Mouse (Mus musculus) neural tube, embryonic 15.5 days (tissue): ENCODE measurements around the gene Ano6. TPM values are rescaled to one million over a fixed set of nuclear protein-coding genes. Genes with fewer than 3 reads are reported as not detected.

Experiments used
- ATAC-seq: fragments of 200-750 bp; cut with Nextera tagmentation; 2 replicates; pipeline ENCODE4 v1.8.0; 2017; ENCODE audit warnings: mild to moderate bottlenecking, moderate TSS enrichment, moderate library complexity; ENCODE audit not compliant: low FRiP score
- H3K27ac ChIP-seq: fragments of 300-500 bp; sonication (generic); replicated peaks from 2 replicates; pipeline ENCODE4 v1.5.1; 2015; ENCODE audit warnings: mild to moderate bottlenecking, inconsistent platforms
- H3K27me3 ChIP-seq: fragments of 300-500 bp; sonication (generic); replicated peaks from 2 replicates; pipeline ENCODE4 v1.6.1; 2015; ENCODE audit warnings: inconsistent platforms
- H3K36me3 ChIP-seq: fragments of 300-500 bp; sonication (generic); 2 replicates; pipeline ENCODE4 v1.6.1; 2015; ENCODE audit warnings: inconsistent platforms
- H3K4me1 ChIP-seq: fragments of 300-500 bp; sonication (generic); 2 replicates; pipeline ENCODE4 v1.6.1; 2015; ENCODE audit warnings: inconsistent platforms
- H3K4me2 ChIP-seq: fragments of 300-500 bp; sonication (generic); 2 replicates; pipeline ENCODE4 v1.6.1; 2015; ENCODE audit warnings: inconsistent platforms, mild to moderate bottlenecking, moderate library complexity
- H3K4me3 ChIP-seq: fragments of 300-500 bp; sonication (generic); replicated peaks from 2 replicates; pipeline ENCODE4 v1.5.1; 2015; ENCODE audit warnings: mild to moderate bottlenecking, inconsistent platforms
- H3K9ac ChIP-seq: fragments of 300-500 bp; sonication (generic); replicated peaks from 2 replicates; pipeline ENCODE4 v1.6.1; 2015; ENCODE audit warnings: mild to moderate bottlenecking, inconsistent platforms
- H3K9me3 ChIP-seq: fragments of 300-500 bp; sonication (generic); replicated peaks from 2 replicates; pipeline ENCODE4 v1.6.1; 2016; ENCODE audit warnings: inconsistent platforms
- WGBS: fragments of 180-500 bp; shearing (Covaris S2); methylation state at CpG from one replicate; pipeline ENCODE4 v1.1.7; 2015; ENCODE audit warnings: mixed read lengths; 5-methylcytosine and 5-hydroxymethylcytosine counted together
- polyA plus RNA-seq: library from polyadenylated mRNA; unstranded; fragments of >200 nt; fragmentation: Nextera tagmentation; extraction: Ambion mirVana; gene quantifications from 2 replicates; pipeline ENCODE4 v1.2.1, GENCODE M21; 2015

Gene Ano6
- polyA plus RNA-seq, 1 experiment from 2014 or later, result 27.0 TPM

- Histone ChIP-seq H3K36me3 (peaks cover 7% of the 10 kb centered on the region; the same call in 1 of the 2 replicates), H3K4me2 (no peak overlapping the region), H3K27ac (0 out of 2 replicates have a peak overlapping the region, but pooled peaks have one; percentile 51), H3K27me3 (no peaks in the 10 kb centered on the region), H3K9me3 (no peaks in the 10 kb centered on the region), H3K4me1 (peaks cover 21% of the 10 kb centered on the region), H3K9ac (no peak overlapping the region), H3K4me3 (no peak overlapping the region)
- ATAC-seq, result no peak
- WGBS, result 50% methylated on average over 10 of the region's 10 CpGs
These were observed 172.5 kb downstream of the Ano6 start for GRCm38 (mm10) chr15:95963124-95963482.

- Histone ChIP-seq H3K36me3 (0 out of 2 replicates have a peak, but pooled peaks cover 2% of the 10 kb centered on the region), H3K4me3 (no peak overlapping the region), H3K27me3 (no peaks in the 10 kb centered on the region), H3K9me3 (no peaks in the 10 kb centered on the region), H3K4me2 (no peak overlapping the region), H3K27ac (0 out of 2 replicates have a peak overlapping the region, but pooled peaks have one; percentile 52), H3K9ac (no peak overlapping the region), H3K4me1 (peaks cover 21% of the 10 kb centered on the region)
- ATAC-seq, result no peak
- WGBS, result 72% methylated on average over 12 of the region's 12 CpGs
These were observed 173.0 kb downstream of the Ano6 start for GRCm38 (mm10) chr15:95963533-95964250.

DNA sequence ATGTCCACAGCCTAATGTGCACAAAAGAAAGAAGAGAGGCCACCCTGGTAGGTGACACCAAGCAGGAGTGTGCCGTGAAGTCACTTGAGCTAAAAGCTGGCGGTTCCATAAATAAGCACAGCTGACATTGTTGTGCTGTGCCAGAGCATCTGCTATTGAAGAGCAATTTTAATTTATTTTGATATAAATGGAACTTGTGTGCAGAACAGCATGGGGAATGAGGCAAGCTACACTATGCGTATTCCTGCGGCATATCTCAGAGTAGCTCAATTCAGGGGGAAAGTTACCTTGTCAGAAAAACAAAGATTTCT lies 173.6 kb downstream of the Ano6 start:
- no peak overlapping the region for H3K4me3 ChIP-seq
- H3K36me3 ChIP-seq, result no peaks in the 10 kb centered on the region
- no peaks in the 10 kb centered on the region for H3K9me3 ChIP-seq
- H3K9ac ChIP-seq, result no peak overlapping the region
- H3K4me1 ChIP-seq, result peaks cover 21% of the 10 kb centered on the region
- H3K4me2 ChIP-seq, result no peak overlapping the region
- peak; percentile 28; the same call in 1 of the 2 replicates for ATAC-seq
- no peaks in the 10 kb centered on the region for H3K27me3 ChIP-seq
- H3K27ac ChIP-seq, result 0 out of 2 replicates have a peak overlapping the region, but pooled peaks have one; percentile 52
- WGBS, result 56% methylated on average over 4 of the region's 4 CpGs

- no peak overlapping the region for H3K4me3 ChIP-seq
- 100% methylated on average over 2 of the region's 2 CpGs for WGBS
These were observed 176.3 kb downstream of the Ano6 start for GRCm38 (mm10) chr15:95966979-95967378.

DNA sequence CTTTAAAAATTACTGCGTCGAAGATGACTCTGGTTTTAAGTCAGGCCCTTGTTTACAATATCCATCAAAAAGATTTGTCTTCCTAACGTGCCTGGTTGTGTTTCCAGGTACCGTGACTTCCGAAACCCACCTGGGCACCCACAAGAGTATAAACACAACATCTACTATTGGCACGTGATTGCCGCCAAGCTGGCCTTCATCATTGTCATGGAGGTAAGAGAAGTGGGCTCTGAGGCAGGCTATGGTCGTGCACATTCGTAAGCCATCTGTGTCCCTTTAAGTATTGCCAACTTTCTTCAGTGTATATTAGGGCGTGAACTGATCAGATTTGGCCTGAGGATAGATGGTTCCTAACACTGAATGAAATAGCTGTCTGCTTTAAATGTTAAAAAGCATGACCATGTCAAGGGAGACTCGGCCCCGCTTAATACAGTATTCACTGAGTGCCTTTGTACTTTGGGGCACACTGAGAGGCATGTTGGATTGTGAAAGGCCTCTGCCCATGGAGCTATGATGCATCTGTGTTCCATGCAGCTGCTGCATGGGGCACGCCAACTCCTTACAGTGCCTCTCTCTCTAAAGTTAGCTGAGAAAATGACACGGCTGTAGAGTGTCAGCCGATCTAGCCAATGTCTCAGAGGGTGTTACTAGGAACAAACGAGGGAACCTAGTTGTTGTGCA lies 177.0 kb downstream of the Ano6 start:
- WGBS, result 62% methylated on average over 16 of the region's 16 CpGs
- ATAC-seq, result no peak
- H3K36me3 ChIP-seq, result peaks cover 8% of the 10 kb centered on the region

More at GRCm38 (mm10) chr15:95966979-95967378, 176.3 kb downstream of the Ano6 start:
- no peak overlapping the region for H3K4me2 ChIP-seq
- H3K9ac ChIP-seq, result no peak overlapping the region
- H3K9me3 ChIP-seq, result no peaks in the 10 kb centered on the region
- H3K27ac ChIP-seq, result no peak overlapping the region
- H3K36me3 ChIP-seq, result peaks cover 1% of the 10 kb centered on the region
- no peaks in the 10 kb centered on the region for H3K27me3 ChIP-seq
- no peak for ATAC-seq
- H3K4me1 ChIP-seq, result peaks cover 21% of the 10 kb centered on the region

DNA sequence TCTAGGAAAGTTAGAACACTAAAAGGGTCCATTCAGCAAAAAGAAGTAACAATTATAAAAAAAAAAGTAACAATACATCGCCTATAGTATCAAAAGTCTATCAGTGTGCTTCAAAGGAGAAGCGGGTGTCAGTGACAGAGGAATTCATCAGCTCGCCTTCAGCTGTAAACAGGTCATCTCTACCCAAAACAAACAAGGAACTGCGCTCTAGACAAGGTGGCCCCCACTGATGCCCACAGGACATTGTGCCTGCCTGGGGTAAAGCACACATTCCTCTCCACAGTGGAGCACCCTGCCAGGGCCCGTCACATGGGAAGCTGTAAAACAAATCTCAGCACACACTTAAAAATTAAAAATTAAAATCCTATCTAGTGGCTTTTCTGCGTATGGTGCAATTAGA lies 179.0 kb downstream of the Ano6 start:
- no peak overlapping the region for H3K4me2 ChIP-seq
- no peak overlapping the region for H3K4me3 ChIP-seq
- peaks cover 5% of the 10 kb centered on the region; the same call in 1 of the 2 replicates for H3K4me1 ChIP-seq
- ATAC-seq, result no peak
- H3K27me3 ChIP-seq, result no peaks in the 10 kb centered on the region
- H3K27ac ChIP-seq, result no peak overlapping the region
- no peaks in the 10 kb centered on the region for H3K9me3 ChIP-seq
- no peak overlapping the region for H3K9ac ChIP-seq
- 87% methylated on average over 6 of the region's 6 CpGs for WGBS
- H3K36me3 ChIP-seq, result peaks cover 25% of the 10 kb centered on the region

More for the DNA sequence above, 177.0 kb downstream of the Ano6 start:
- no peak overlapping the region for H3K4me2 ChIP-seq
- no peaks in the 10 kb centered on the region for H3K9me3 ChIP-seq
- H3K9ac ChIP-seq, result no peak overlapping the region
- H3K4me3 ChIP-seq, result no peak overlapping the region
- H3K27ac ChIP-seq, result no peak overlapping the region
- peaks cover 21% of the 10 kb centered on the region for H3K4me1 ChIP-seq
- H3K27me3 ChIP-seq, result no peaks in the 10 kb centered on the region

GRCm38 (mm10) chr15:95970176-95970575 lies 179.5 kb downstream of the Ano6 start:
- Histone ChIP-seq H3K4me2 (no peak overlapping the region), H3K27ac (no peak overlapping the region), H3K27me3 (no peaks in the 10 kb centered on the region), H3K4me3 (no peak overlapping the region), H3K9ac (no peak overlapping the region), H3K9me3 (no peaks in the 10 kb centered on the region), H3K4me1 (no peaks in the 10 kb centered on the region), H3K36me3 (peaks cover 25% of the 10 kb centered on the region)
- 85% methylated on average over 5 of the region's 5 CpGs for WGBS
- ATAC-seq, result no peak

- Histone ChIP-seq H3K4me3 (no peak overlapping the region), H3K36me3 (peaks cover 25% of the 10 kb centered on the region), H3K27me3 (no peaks in the 10 kb centered on the region), H3K9ac (no peak overlapping the region), H3K4me2 (no peak overlapping the region), H3K27ac (no peak overlapping the region), H3K4me1 (no peaks in the 10 kb centered on the region), H3K9me3 (no peaks in the 10 kb centered on the region)
- WGBS, result 95% methylated on average over 7 of the region's 7 CpGs
- ATAC-seq, result no peak
These were observed 180.0 kb downstream of the Ano6 start for GRCm38 (mm10) chr15:95970691-95971090.

- Histone ChIP-seq H3K9me3 (no peaks in the 10 kb centered on the region), H3K36me3 (peaks cover 25% of the 10 kb centered on the region), H3K9ac (no peak overlapping the region), H3K4me2 (no peak overlapping the region), H3K27me3 (no peaks in the 10 kb centered on the region), H3K27ac (no peak overlapping the region), H3K4me3 (no peak overlapping the region), H3K4me1 (no peaks in the 10 kb centered on the region)
- no peak for ATAC-seq
- 97% methylated on average over 8 of the region's 8 CpGs for WGBS
These were observed 180.7 kb downstream of the Ano6 start for GRCm38 (mm10) chr15:95971302-95971701.

DNA sequence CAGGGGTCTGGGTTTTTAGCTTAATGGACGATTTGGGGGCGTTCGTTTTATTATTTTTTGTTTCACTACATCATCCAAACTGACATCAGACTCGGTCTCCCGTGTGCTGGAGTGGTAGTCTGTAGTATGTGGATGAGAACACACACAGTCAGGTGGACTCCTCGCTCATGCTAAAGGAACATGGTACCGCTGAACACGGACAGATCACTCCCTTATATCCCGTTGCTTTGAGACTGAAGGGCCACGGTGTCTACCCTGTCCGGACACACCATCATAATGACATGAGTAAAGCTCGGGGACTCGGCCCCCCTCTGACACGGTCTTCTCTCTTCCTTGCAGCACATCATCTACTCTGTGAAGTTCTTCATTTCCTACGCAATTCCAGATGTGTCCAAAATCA lies 181.5 kb downstream of the Ano6 start:
- WGBS, result 97% methylated on average over 15 of the region's 15 CpGs
- Histone ChIP-seq H3K36me3 (peaks cover 25% of the 10 kb centered on the region), H3K4me2 (no peak overlapping the region)

GRCm38 (mm10) chr15:95972621-95973020 lies 182.0 kb downstream of the Ano6 start:
- Histone ChIP-seq H3K4me1 (no peaks in the 10 kb centered on the region), H3K9ac (no peak overlapping the region), H3K4me3 (no peak overlapping the region), H3K4me2 (no peak overlapping the region), H3K36me3 (peaks cover 25% of the 10 kb centered on the region), H3K27ac (no peak overlapping the region), H3K27me3 (no peaks in the 10 kb centered on the region), H3K9me3 (no peaks in the 10 kb centered on the region)
- no peak for ATAC-seq
- WGBS, result 97% methylated on average over 12 of the region's 12 CpGs

More for the DNA sequence above, 181.5 kb downstream of the Ano6 start:
- Histone ChIP-seq H3K9me3 (no peaks in the 10 kb centered on the region), H3K27ac (no peak overlapping the region), H3K4me3 (no peak overlapping the region), H3K27me3 (no peaks in the 10 kb centered on the region), H3K4me1 (no peaks in the 10 kb centered on the region), H3K9ac (no peak overlapping the region)
- no peak for ATAC-seq

GRCm38 (mm10) chr15:95974021-95974597 lies 183.5 kb downstream of the Ano6 start:
- H3K27me3 ChIP-seq, result no peaks in the 10 kb centered on the region
- no peak overlapping the region for H3K27ac ChIP-seq
- WGBS, result 83% methylated on average over 10 of the region's 10 CpGs
- no peak overlapping the region for H3K4me3 ChIP-seq
- no peak overlapping the region for H3K9ac ChIP-seq
- H3K36me3 ChIP-seq, result peaks cover 25% of the 10 kb centered on the region
- H3K4me2 ChIP-seq, result no peak overlapping the region
- H3K4me1 ChIP-seq, result no peaks in the 10 kb centered on the region
- no peaks in the 10 kb centered on the region for H3K9me3 ChIP-seq
- no peak for ATAC-seq
